Mouse (Mus musculus) E14TG2a.4 (cell line): ENCODE data around the gene D6Ertd527e.

Experiments
- CTCF ChIP-seq: conservative IDR thresholded peaks from 2 replicates; pipeline ENCODE4 v1.5.1; 2014; ENCODE audit warnings: low read length
- POU5F1 ChIP-seq: IDR thresholded peaks from 2 replicates; pipeline ENCODE4 v1.6.1; 2014; ENCODE audit warnings: low read length, borderline replicate concordance

DNA sequence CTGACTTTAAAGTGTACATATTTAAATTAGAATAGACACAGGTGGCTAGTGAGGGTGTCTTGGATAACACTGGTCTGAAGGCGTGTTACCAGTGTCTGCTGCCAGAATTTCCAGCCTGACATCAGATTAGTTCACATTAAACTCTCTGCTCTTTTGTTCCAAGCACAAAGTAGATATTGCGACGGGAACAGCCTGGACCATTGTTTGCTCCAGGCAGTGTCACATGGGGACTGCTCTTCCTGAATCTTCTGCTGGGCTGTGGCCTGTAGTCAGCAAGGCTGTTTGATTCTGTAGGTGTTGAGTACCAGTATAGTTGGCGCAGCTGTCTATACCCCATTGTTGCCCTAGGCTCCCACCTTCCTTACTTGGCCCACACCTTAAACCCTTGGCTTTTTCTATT lies 19.4 kb downstream of the D6Ertd527e start:
- no peak for TF ChIP-seq CTCF
- no peak for TF ChIP-seq POU5F1
